Mouse (Mus musculus): ENCODE results near the gene Lpar2. TPM values are rescaled to one million over a fixed set of nuclear protein-coding genes. Genes with fewer than 3 reads are reported as not detected.

Gene Lpar2
- polyA plus RNA-seq, 1 experiment: 8.0 TPM

DNA sequence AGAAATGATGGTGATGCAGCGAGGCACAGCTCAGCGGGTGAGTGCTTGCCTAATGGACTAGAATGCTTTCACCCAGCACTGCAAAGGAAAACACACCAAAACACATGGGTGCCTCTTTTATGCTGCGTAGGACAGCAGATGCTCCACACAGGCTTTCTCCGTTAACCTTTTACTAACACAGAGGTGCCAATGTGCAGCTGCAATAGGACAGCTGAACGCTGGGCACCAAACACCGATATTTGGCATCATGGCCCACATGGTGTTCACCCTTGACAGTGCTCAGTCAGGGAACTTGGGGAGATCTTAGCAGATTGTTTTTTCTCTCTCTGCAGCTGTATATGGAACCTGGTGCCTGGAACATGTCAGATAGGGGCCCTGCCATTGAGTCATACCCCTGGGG, 27.3 kb upstream of the Lpar2 start:
- TF ChIP-seq CTCF (IDR thresholded peaks at IDR 0.05; ENCODE audit: borderline replicate concordance, extremely low read depth, insufficient read depth, insufficient read length) (no peak), POLR2A (IDR thresholded peaks at IDR 0.05; ENCODE audit: borderline replicate concordance, extremely low read depth, insufficient read depth, insufficient read length, poor library complexity, severe bottlenecking) (no peak)
- no peak for DNase-seq (ENCODE audit: low read depth)

DNA sequence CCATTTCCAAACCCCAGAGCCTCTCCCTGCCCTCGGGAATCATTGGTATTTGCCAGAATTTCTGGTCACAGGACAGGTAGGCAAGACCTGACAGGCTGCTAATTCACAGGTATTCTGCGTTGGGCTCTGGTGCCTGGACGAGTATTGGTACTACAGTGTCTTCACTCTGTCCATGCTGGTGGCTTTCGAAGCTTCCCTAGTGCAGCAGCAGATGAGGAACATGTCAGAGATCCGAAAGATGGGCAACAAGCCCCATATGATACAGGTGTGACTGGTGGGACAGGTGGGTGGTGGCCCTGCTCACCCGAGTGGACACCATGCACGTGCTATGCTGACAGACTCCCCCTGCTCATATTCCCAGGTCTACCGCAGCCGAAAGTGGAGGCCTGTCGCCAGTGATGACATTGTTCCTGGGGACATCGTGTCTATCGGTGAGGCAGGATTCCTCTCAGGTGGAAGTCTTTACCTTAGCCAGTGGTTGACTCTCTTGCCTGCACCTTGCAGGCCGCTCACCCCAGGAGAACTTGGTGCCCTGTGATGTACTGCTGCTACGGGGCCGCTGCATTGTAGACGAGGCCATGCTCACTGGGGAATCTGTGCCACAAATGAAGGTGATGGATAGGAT, 25.4 kb upstream of the Lpar2 start:
- TF ChIP-seq CTCF (IDR thresholded peaks at IDR 0.05; ENCODE audit: borderline replicate concordance, extremely low read depth, insufficient read depth, insufficient read length) (no peak), POLR2A (IDR thresholded peaks at IDR 0.05; ENCODE audit: borderline replicate concordance, extremely low read depth, insufficient read depth, insufficient read length, poor library complexity, severe bottlenecking) (no peak)
- DNase-seq (ENCODE audit: low read depth): no peak

DNA sequence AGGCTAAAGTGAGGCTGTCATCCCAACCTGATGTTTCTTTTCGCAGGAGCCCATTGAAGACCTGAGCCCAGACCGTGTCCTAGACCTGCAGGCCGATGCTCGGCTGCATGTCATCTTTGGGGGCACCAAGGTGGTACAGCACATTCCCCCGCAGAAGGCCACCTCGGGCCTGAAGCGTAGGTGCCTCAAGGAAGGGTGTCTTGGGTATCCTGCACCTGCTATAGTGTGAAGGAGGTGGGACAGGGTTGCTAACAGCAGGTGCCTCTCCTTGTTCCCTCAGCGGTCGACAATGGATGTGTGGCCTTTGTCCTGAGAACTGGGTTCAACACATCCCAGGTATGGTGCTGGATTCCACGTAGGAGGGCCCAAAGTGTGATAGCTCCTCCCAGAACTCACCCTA, 24.6 kb upstream of the Lpar2 start:
- no peak for TF ChIP-seq CTCF (IDR thresholded peaks at IDR 0.05; ENCODE audit: borderline replicate concordance, extremely low read depth, insufficient read depth, insufficient read length)
- no peak for TF ChIP-seq POLR2A (IDR thresholded peaks at IDR 0.05; ENCODE audit: borderline replicate concordance, extremely low read depth, insufficient read depth, insufficient read length, poor library complexity, severe bottlenecking)

DNA sequence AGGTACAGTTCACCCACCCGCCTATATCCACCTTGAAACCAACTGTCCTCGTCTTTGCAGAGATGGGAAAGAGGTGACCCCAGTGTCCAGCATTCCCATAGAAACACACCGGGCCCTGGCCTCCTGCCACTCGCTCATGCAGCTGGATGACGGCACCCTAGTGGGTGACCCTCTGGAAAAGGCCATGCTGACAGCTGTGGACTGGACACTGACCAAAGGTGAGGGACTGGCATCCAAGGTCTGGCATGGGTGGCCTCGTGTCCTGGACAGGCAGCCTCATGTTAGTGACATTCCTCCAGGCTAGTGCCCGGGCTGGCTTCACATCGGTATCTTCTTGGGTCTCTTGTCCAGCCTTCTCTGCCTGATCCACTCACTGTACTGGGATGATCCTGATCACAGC, 23.0 kb upstream of the Lpar2 start:
- no peak for DNase-seq (ENCODE audit: low read depth)
- no peak for TF ChIP-seq CTCF (IDR thresholded peaks at IDR 0.05; ENCODE audit: borderline replicate concordance, extremely low read depth, insufficient read depth, insufficient read length)
- no peak for TF ChIP-seq POLR2A (IDR thresholded peaks at IDR 0.05; ENCODE audit: borderline replicate concordance, extremely low read depth, insufficient read depth, insufficient read length, poor library complexity, severe bottlenecking)

More for the DNA sequence above, 24.6 kb upstream of the Lpar2 start:
- DNase-seq (ENCODE audit: low read depth): no peak

DNA sequence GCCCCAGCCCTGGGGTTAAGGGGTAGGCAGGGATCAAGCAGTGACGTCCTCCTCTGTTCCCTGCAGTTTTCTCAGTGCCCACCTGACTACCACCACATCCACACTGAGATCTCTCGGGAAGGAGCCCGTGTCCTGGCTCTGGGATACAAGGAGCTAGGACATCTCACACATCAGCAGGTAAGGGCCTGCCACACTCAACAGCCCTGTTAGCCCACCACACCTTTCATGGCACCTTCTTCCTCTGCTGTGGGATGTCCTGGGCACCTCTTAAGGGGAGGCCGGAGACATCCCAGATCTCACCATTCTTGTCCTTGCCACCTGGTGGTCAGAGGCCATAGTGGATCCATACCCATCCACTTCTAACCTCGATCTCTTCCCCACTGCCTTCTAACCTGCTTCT, 22.3 kb upstream of the Lpar2 start:
- DNase-seq (ENCODE audit: low read depth): no peak
- no peak for TF ChIP-seq CTCF (IDR thresholded peaks at IDR 0.05; ENCODE audit: borderline replicate concordance, extremely low read depth, insufficient read depth, insufficient read length)
- TF ChIP-seq POLR2A (IDR thresholded peaks at IDR 0.05; ENCODE audit: borderline replicate concordance, extremely low read depth, insufficient read depth, insufficient read length, poor library complexity, severe bottlenecking): no peak

DNA sequence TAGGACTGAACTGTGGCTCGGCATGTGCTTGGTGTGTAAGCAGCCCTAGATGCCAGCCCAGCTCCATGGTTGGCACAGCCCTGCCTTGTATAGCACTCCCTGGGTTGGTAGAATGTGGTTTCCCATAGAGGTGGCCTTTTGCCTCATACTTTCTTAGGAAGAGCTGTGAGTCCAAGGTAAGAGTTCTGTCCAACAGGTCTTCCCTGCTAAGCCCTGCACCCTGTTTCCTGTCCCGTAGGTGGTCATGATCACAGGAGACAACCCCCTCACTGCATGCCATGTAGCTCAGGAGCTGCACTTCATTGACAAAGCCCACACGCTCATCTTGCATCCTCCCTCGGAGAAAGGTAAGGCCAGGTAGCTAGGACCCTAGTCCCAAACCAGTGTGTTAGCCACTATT, 20.4 kb upstream of the Lpar2 start:
- no peak for DNase-seq (ENCODE audit: low read depth)
- no peak for TF ChIP-seq CTCF (IDR thresholded peaks at IDR 0.05; ENCODE audit: borderline replicate concordance, extremely low read depth, insufficient read depth, insufficient read length)
- TF ChIP-seq POLR2A (IDR thresholded peaks at IDR 0.05; ENCODE audit: borderline replicate concordance, extremely low read depth, insufficient read depth, insufficient read length, poor library complexity, severe bottlenecking): no peak

DNA sequence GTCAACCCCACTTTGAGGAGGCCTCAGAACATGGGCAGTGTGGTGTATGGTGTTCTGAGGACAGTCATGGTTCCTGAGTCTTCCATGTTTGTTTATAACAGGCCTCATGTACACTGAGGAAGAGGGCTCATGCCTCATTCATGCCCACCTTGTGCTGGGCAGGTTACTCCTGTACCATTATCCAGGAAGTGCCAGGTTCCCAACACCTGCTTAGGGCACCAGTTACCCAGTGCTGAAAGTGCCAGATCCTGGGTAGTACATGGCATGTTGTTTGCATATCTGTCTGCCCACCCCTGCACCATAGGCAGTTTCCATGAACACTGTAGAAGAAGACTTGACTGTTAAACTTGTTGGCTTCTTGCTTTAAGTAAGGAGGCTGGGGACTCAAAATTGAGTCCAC, 20.0 kb upstream of the Lpar2 start:
- no peak for TF ChIP-seq POLR2A (IDR thresholded peaks at IDR 0.05; ENCODE audit: borderline replicate concordance, extremely low read depth, insufficient read depth, insufficient read length, poor library complexity, severe bottlenecking)
- no peak for TF ChIP-seq CTCF (IDR thresholded peaks at IDR 0.05; ENCODE audit: borderline replicate concordance, extremely low read depth, insufficient read depth, insufficient read length)
- no peak for DNase-seq (ENCODE audit: low read depth)

DNA sequence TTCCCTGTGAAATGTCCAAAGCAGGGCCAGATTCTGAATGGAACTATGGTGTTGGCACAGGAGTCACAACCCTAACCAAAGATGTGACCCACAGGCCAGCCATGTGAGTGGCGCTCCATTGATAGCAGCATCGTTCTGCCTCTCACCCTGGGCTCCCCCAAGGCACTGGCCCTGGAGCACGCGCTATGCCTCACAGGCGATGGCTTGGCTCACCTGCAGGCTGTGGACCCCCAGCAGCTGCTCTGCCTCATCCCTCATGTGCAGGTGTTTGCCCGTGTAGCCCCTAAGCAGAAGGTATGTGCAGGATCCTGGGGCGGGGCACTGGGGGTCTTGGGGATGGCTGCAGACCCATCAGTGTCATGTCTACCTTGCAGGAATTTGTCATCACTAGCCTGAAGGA, 18.9 kb upstream of the Lpar2 start:
- TF ChIP-seq POLR2A (IDR thresholded peaks at IDR 0.05; ENCODE audit: borderline replicate concordance, extremely low read depth, insufficient read depth, insufficient read length, poor library complexity, severe bottlenecking) (no peak), CTCF (IDR thresholded peaks at IDR 0.05; ENCODE audit: borderline replicate concordance, extremely low read depth, insufficient read depth, insufficient read length) (no peak)
- DNase-seq (ENCODE audit: low read depth): no peak

DNA sequence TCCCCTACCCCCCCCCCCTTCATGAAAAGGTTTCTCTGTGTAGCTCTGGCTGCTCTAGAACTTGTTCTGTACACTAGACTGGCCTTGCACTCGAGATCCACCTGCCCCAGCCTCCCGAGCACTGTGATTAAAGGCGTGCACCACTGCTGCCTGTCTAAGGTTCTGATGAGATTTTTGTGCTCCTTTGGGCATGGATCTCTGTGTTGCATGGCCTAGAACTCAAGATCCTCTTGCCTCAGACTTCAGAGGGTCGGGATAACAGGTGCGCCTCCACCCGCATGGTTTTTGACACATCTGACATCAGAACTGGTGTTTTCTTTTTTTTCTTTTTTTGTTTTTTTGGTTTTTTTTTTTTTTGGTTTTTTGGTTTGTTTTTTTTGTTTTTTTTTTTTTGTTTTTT, 17.7 kb upstream of the Lpar2 start:
- TF ChIP-seq POLR2A (IDR thresholded peaks at IDR 0.05; ENCODE audit: borderline replicate concordance, extremely low read depth, insufficient read depth, insufficient read length, poor library complexity, severe bottlenecking) (no peak), CTCF (IDR thresholded peaks at IDR 0.05; ENCODE audit: borderline replicate concordance, extremely low read depth, insufficient read depth, insufficient read length) (no peak)
- no peak for DNase-seq (ENCODE audit: low read depth)

DNA sequence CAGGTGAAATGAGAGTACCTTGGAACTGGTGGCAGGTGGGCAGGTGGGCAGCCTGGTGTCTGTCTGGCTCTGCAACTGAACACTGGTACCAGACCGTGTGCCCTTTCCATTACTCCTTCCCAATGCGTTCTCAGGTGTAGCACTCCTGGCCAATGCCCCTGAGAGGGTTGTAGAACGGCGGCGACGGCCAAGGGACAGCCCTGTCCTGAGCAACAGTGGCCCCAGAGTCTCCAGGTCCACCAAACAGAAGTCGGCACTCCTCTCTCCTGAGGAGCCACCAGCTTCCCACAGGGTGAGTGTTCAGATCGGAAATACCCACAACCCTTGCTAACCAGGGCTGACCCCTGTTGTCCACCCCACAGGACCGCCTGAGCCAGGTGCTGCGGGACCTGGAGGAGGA, 17.1 kb upstream of the Lpar2 start:
- TF ChIP-seq CTCF (IDR thresholded peaks at IDR 0.05; ENCODE audit: borderline replicate concordance, extremely low read depth, insufficient read depth, insufficient read length) (no peak), POLR2A (IDR thresholded peaks at IDR 0.05; ENCODE audit: borderline replicate concordance, extremely low read depth, insufficient read depth, insufficient read length, poor library complexity, severe bottlenecking) (no peak)
- DNase-seq (ENCODE audit: low read depth): no peak

DNA sequence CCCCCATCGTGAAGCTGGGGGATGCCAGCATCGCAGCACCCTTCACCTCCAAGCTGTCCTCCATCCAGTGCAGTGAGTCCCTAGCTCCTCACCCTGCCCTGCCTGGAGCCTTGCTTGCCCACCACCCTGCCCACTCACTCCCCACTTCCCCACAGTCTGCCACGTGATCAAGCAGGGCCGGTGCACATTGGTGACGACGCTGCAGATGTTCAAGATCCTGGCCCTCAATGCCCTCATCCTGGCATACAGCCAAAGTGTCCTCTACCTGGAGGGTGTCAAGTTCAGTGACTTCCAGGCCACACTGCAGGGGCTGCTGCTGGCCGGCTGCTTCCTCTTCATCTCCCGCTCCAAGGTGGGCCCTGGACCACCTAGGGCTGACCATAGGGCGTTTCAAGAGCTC, 16.7 kb upstream of the Lpar2 start:
- TF ChIP-seq CTCF (IDR thresholded peaks at IDR 0.05; ENCODE audit: borderline replicate concordance, extremely low read depth, insufficient read depth, insufficient read length) (no peak), POLR2A (IDR thresholded peaks at IDR 0.05; ENCODE audit: borderline replicate concordance, extremely low read depth, insufficient read depth, insufficient read length, poor library complexity, severe bottlenecking) (no peak)
- DNase-seq (ENCODE audit: low read depth): no peak

DNA sequence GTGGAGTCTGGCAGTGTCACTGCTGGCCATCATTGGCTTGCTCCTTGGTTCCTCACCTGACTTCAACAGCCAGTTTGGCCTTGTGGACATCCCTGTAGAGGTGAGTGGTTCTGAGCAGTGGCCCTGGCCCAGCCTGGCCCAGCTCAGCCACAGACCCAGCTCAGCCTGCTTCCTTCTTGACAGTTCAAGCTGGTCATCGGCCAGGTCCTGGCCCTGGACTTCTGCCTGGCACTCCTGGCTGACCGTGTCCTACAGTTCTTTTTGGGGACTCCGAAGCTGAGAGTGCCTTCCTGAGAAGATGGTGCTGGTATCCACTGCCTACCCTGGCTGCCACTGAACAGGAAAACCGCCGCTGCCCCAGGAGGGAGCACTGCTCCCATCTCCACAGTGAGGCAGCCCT, 15.0 kb upstream of the Lpar2 start:
- TF ChIP-seq POLR2A (IDR thresholded peaks at IDR 0.05; ENCODE audit: borderline replicate concordance, extremely low read depth, insufficient read depth, insufficient read length, poor library complexity, severe bottlenecking): no peak
- TF ChIP-seq CTCF (IDR thresholded peaks at IDR 0.05; ENCODE audit: borderline replicate concordance, extremely low read depth, insufficient read depth, insufficient read length): no peak
- DNase-seq (ENCODE audit: low read depth): no peak
